Mouse (Mus musculus) kidney, embryonic 14.5 days (tissue): ENCODE data around the gene Dpep1. TPM values are rescaled to one million over a fixed set of nuclear protein-coding genes. Genes with fewer than 3 reads are reported as not detected.

Experiments used
- ATAC-seq: fragments of 200-750 bp; cut with Nextera tagmentation; 2 replicates; pipeline ENCODE4 v1.8.0; 2017; ENCODE audit warnings: moderate number of reproducible peaks, mild to moderate bottlenecking, moderate TSS enrichment, moderate library complexity; ENCODE audit not compliant: low FRiP score, low TSS enrichment
- H3K27ac ChIP-seq: fragments of 300-500 bp; sonication (generic); 2 replicates; pipeline ENCODE4 v1.5.1; 2014; ENCODE audit warnings: low read depth, mild to moderate bottlenecking, low read length, moderate library complexity, mixed read lengths
- H3K27me3 ChIP-seq: fragments of 300-500 bp; sonication (generic); 2 replicates; pipeline ENCODE4 v1.6.1; 2014; ENCODE audit warnings: mild to moderate bottlenecking, low read length; ENCODE audit not compliant: control insufficient read depth, insufficient read depth
- H3K36me3 ChIP-seq: fragments of 300-500 bp; sonication (generic); 2 replicates; pipeline ENCODE4 v1.6.1; 2014; ENCODE audit warnings: low read length, mixed read lengths; ENCODE audit not compliant: control insufficient read depth, insufficient read depth
- H3K4me1 ChIP-seq: fragments of 300-500 bp; sonication (generic); 2 replicates; pipeline ENCODE4 v1.6.1; 2014; ENCODE audit warnings: low read length, mixed read lengths; ENCODE audit not compliant: control insufficient read depth, insufficient read depth
- H3K4me2 ChIP-seq: fragments of 300-500 bp; sonication (generic); replicated peaks from 2 replicates; pipeline ENCODE4 v1.6.1; 2014; ENCODE audit warnings: low read depth, mild to moderate bottlenecking, low read length
- H3K4me3 ChIP-seq: fragments of 300-500 bp; sonication (generic); 2 replicates; pipeline ENCODE4 v1.5.1; 2014; ENCODE audit warnings: mild to moderate bottlenecking, low read length
- H3K9ac ChIP-seq: fragments of 300-500 bp; sonication (generic); 2 replicates; pipeline ENCODE4 v1.6.1; 2014; ENCODE audit warnings: low read depth, mild to moderate bottlenecking, low read length, moderate library complexity
- H3K9me3 ChIP-seq: fragments of 300-500 bp; sonication (generic); 2 replicates; pipeline ENCODE4 v1.6.1; 2016; ENCODE audit warnings: low read length; ENCODE audit not compliant: control insufficient read depth
- WGBS: fragments of 180-500 bp; shearing (Covaris S2); extraction: QIAGEN DNeasy Blood & Tissue Kit; methylation state at CpG from one replicate; pipeline ENCODE4 v1.1.7; 2014; 5-methylcytosine and 5-hydroxymethylcytosine counted together
- polyA plus RNA-seq: library from polyadenylated mRNA; unstranded; fragments of >200 nt; fragmentation: Nextera tagmentation; extraction: Ambion mirVana; gene quantifications from 2 replicates; pipeline ENCODE4 v1.2.1, GENCODE M21; 2014

The Dpep1 gene
- polyA plus RNA-seq, 1 experiment from 2014 or later = 0.99 TPM

- peak within 1 kb of the TSS; percentile 59 for H3K4me3 ChIP-seq
- WGBS = 1% methylated on average over 57 of the region's 57 CpGs
- H3K27ac ChIP-seq = no peak within 1 kb of the TSS
- peaks cover 13% of the 10 kb centered on the region for H3K27me3 ChIP-seq
- peak within 1 kb of the TSS; percentile 93 for H3K4me2 ChIP-seq
- ATAC-seq = peak; percentile 90
- no peaks in the 10 kb centered on the region for H3K9me3 ChIP-seq
- H3K9ac ChIP-seq = peak within 1 kb of the TSS; percentile 46
- H3K4me1 ChIP-seq = peaks cover 13% of the 10 kb centered on the region
- H3K36me3 ChIP-seq = no peaks in the 10 kb centered on the region
These were observed 49.8 kb downstream of the Dpep1 start, which contains the start of gene Spata2l for GRCm38 (mm10) chr8:123235520-123236497. TSS of gene Spata2l (minus strand) at chr8:123236233.

- Histone ChIP-seq H3K9me3 (no peaks in the 10 kb centered on the region), H3K4me3 (no peak overlapping the region), H3K27me3 (peaks cover 8% of the 10 kb centered on the region), H3K9ac (no peak overlapping the region), H3K4me1 (peaks cover 13% of the 10 kb centered on the region), H3K36me3 (peaks cover 8% of the 10 kb centered on the region; the same call in 1 of the 2 replicates), H3K4me2 (no peak overlapping the region), H3K27ac (no peak overlapping the region)
- no peak for ATAC-seq
- WGBS = 90% methylated on average over 10 of the region's 10 CpGs
These were observed 53.4 kb downstream of the Dpep1 start for GRCm38 (mm10) chr8:123239398-123239797.

- ATAC-seq = no peak
- Histone ChIP-seq H3K4me3 (no peak overlapping the region), H3K9me3 (no peaks in the 10 kb centered on the region), H3K4me1 (no peaks in the 10 kb centered on the region), H3K27ac (no peak overlapping the region), H3K36me3 (peaks cover 33% of the 10 kb centered on the region), H3K9ac (no peak overlapping the region), H3K27me3 (no peaks in the 10 kb centered on the region), H3K4me2 (no peak overlapping the region)
- 78% methylated on average over 7 of the region's 7 CpGs for WGBS
These were observed 56.3 kb downstream of the Dpep1 start for GRCm38 (mm10) chr8:123242107-123242923.

- H3K4me2 ChIP-seq = no peak overlapping the region
- H3K27me3 ChIP-seq = no peaks in the 10 kb centered on the region
- no peak overlapping the region for H3K9ac ChIP-seq
- H3K9me3 ChIP-seq = no peaks in the 10 kb centered on the region
- H3K4me3 ChIP-seq = no peak overlapping the region
- H3K27ac ChIP-seq = no peak overlapping the region
- ATAC-seq = peak; percentile 53
- 70% methylated on average over 11 of the region's 11 CpGs for WGBS
- H3K4me1 ChIP-seq = no peaks in the 10 kb centered on the region
- H3K36me3 ChIP-seq = peaks cover 40% of the 10 kb centered on the region
These were observed 57.0 kb downstream of the Dpep1 start for GRCm38 (mm10) chr8:123243053-123243452.

- no peak overlapping the region for H3K9ac ChIP-seq
- H3K4me1 ChIP-seq = no peaks in the 10 kb centered on the region
- H3K27me3 ChIP-seq = no peaks in the 10 kb centered on the region
- ATAC-seq = no peak
- H3K4me2 ChIP-seq = no peak overlapping the region
- 95% methylated on average over 4 of the region's 4 CpGs for WGBS
- no peaks in the 10 kb centered on the region for H3K9me3 ChIP-seq
- H3K36me3 ChIP-seq = peaks cover 54% of the 10 kb centered on the region
- no peak overlapping the region for H3K4me3 ChIP-seq
- H3K27ac ChIP-seq = no peak overlapping the region
These were observed 58.3 kb downstream of the Dpep1 start for GRCm38 (mm10) chr8:123244382-123244781.

DNA sequence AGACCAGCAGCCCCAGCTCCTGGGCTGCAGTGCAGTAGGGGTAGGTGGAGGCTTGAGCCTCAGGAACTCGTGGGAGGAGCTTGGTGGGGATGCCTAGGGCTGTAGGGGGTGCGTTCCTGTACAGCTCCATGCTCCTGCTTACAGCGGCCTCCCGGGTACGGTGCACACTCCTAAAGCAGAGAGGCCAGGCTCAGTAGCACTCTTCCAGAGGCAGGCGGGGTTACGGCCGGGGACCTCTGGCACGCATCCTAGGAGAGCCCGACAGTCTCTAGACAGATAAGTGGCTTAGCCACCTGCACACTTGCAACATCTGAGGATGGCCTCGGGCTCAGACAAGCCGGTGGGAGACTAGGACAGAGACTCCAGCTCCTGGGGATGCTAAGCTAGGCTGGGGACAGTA lies 59.5 kb downstream of the Dpep1 start:
- no peak overlapping the region for H3K27ac ChIP-seq
- WGBS = 89% methylated on average over 12 of the region's 12 CpGs
- no peaks in the 10 kb centered on the region for H3K27me3 ChIP-seq
- peaks cover 62% of the 10 kb centered on the region for H3K36me3 ChIP-seq
- H3K9ac ChIP-seq = no peak overlapping the region
- H3K4me2 ChIP-seq = no peak overlapping the region
- no peaks in the 10 kb centered on the region for H3K9me3 ChIP-seq
- no peak for ATAC-seq
- H3K4me1 ChIP-seq = no peaks in the 10 kb centered on the region
- H3K4me3 ChIP-seq = no peak overlapping the region

GRCm38 (mm10) chr8:123247748-123248147 lies 61.7 kb downstream of the Dpep1 start:
- H3K36me3 ChIP-seq = peaks cover 68% of the 10 kb centered on the region
- 96% methylated on average over 6 of the region's 6 CpGs for WGBS
- H3K4me2 ChIP-seq = no peak overlapping the region
- no peak overlapping the region for H3K9ac ChIP-seq
- no peaks in the 10 kb centered on the region for H3K9me3 ChIP-seq
- no peak overlapping the region for H3K4me3 ChIP-seq
- no peak for ATAC-seq
- H3K4me1 ChIP-seq = peaks cover 4% of the 10 kb centered on the region; the same call in 1 of the 2 replicates
- H3K27me3 ChIP-seq = no peaks in the 10 kb centered on the region
- H3K27ac ChIP-seq = no peak overlapping the region

- H3K27me3 ChIP-seq = no peaks in the 10 kb centered on the region
- ATAC-seq = no peak
- WGBS = 90% methylated on average over 8 of the region's 8 CpGs
- H3K4me1 ChIP-seq = peaks cover 9% of the 10 kb centered on the region
- no peaks in the 10 kb centered on the region for H3K9me3 ChIP-seq
- H3K4me2 ChIP-seq = no peak overlapping the region
- H3K9ac ChIP-seq = no peak overlapping the region
- H3K27ac ChIP-seq = no peak overlapping the region
- peaks cover 65% of the 10 kb centered on the region for H3K36me3 ChIP-seq
- H3K4me3 ChIP-seq = no peak overlapping the region
These were observed 62.6 kb downstream of the Dpep1 start for GRCm38 (mm10) chr8:123248596-123248995.
